Mouse (Mus musculus): ENCODE data around the gene Rnft2. TPM values are rescaled to one million over a fixed set of nuclear protein-coding genes. Genes with fewer than 3 reads are reported as not detected.

Rnft2 gene
- total and polyA plus RNA-seq, 3 experiments = 0.95 to 1.1 (median 1.0) TPM

DNA sequence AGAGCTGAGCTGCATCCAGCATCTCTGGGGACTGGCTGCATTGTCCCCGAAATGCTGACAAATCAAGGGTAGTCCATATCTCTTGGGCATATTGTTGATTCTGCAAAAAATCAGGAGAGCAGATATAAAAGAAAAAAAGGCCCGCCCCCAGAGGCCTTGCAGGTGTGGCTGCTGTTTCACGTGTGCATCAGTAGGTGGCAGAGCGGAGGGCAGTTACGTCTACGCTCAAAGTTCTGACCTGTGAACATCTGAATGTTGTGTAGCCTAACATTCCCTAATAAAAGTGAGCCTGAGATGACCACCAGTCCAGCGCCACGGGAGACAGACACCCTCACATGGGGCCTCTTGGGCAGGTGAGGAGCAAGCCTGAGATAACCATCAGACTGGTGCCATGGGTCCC is 21.4 kb upstream of the Rnft2 start:
- no peak for DNase-seq (ENCODE audit: low spot score)
- Histone ChIP-seq H3K9me3 (replicated peaks) (no peaks in the 10 kb centered on the region), H3K36me3 (replicated peaks) (peaks cover 25% of the 10 kb centered on the region), H3K4me1 (ENCODE audit: insufficient read depth, low read depth, low read length) (no peaks in the 10 kb centered on the region), H3K27me3 (ENCODE audit: insufficient read depth, low read length) (peaks cover 23% of the 10 kb centered on the region), H3K4me3 (ENCODE audit: low read depth, low read length) (no peak overlapping the region)
- TF ChIP-seq POLR2AphosphoS5 (IDR thresholded peaks at IDR 0.05; ENCODE audit: insufficient replicate concordance, low read depth, low read length) (no peak), GATA2 (IDR thresholded peaks at IDR 0.05; ENCODE audit: borderline replicate concordance, low read depth, low read length) (no peak), GATA1 (IDR thresholded peaks at IDR 0.05; ENCODE audit: borderline replicate concordance, low read length) (no peak), TAL1 (conservative IDR thresholded peaks at IDR 0.05; ENCODE audit: low read depth, low read length) (no peak), CTCF (IDR thresholded peaks at IDR 0.05; ENCODE audit: low read depth, low read length) (no peak)
- 0 out of 2 replicates have a peak, but pooled peaks have one; percentile 34 for ATAC-seq (ENCODE audit: extremely low read depth, insufficient number of reproducible peaks, low FRiP score, poor library complexity, severe bottlenecking)

DNA sequence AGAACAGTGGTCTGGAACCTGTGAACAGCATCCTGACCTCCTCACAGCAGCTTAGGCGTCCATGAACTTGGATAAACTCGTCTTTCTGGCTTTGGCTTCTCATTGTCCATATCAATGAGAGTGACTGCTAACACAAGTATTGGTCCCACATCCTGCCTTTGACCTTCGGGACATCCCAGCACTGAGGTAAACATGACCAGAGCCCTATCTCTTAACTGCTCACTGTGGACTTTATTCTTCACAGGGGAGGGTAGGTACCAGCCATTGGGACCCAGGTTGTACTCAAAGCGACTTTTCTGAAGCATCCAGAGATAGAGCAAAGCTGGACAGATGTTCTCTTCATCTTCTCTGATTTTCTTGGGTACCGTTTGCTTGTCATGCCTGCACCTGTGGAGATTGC is 20.4 kb upstream of the Rnft2 start:
- Histone ChIP-seq H3K27me3 (ENCODE audit: insufficient read depth, low read length) (peaks cover 14% of the 10 kb centered on the region), H3K4me1 (ENCODE audit: insufficient read depth, low read depth, low read length) (no peaks in the 10 kb centered on the region), H3K36me3 (replicated peaks) (peaks cover 34% of the 10 kb centered on the region), H3K4me3 (ENCODE audit: low read depth, low read length) (no peak overlapping the region), H3K9me3 (replicated peaks) (no peaks in the 10 kb centered on the region)
- TF ChIP-seq CTCF (IDR thresholded peaks at IDR 0.05; ENCODE audit: low read depth, low read length) (no peak), POLR2AphosphoS5 (IDR thresholded peaks at IDR 0.05; ENCODE audit: insufficient replicate concordance, low read depth, low read length) (no peak)
- no peak for ATAC-seq (ENCODE audit: extremely low read depth, insufficient number of reproducible peaks, low FRiP score, poor library complexity, severe bottlenecking)
- DNase-seq (ENCODE audit: low spot score) = no peak

DNA sequence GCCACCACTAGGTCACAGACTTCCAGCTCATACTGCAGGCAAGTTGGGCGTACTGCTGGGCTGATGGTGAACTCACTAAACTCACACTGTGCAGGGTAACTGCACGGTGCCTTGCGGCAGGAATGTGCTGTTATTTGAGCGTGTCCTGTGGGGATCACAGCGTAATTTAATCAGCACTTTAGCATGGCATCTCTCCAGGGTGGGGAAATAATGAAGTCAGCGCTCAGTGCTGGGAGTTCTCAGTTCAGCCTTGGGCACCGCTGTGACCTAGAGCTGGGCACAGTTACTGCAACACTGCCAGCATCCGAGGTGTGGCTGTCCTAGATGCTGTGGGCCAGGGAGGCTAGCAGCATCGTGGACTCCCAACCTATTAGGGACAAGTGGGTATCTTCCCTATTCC is 19.4 kb upstream of the Rnft2 start:
- TF ChIP-seq GATA2 (IDR thresholded peaks at IDR 0.05; ENCODE audit: borderline replicate concordance, low read depth, low read length) = no peak
- TF ChIP-seq POLR2AphosphoS5 (IDR thresholded peaks at IDR 0.05; ENCODE audit: insufficient replicate concordance, low read depth, low read length) = no peak
- no peak for TF ChIP-seq GATA1 (IDR thresholded peaks at IDR 0.05; ENCODE audit: borderline replicate concordance, low read length)
- no peak for TF ChIP-seq CTCF (IDR thresholded peaks at IDR 0.05; ENCODE audit: low read depth, low read length)
- no peak for TF ChIP-seq TAL1 (conservative IDR thresholded peaks at IDR 0.05; ENCODE audit: low read depth, low read length)
- Histone ChIP-seq H3K36me3 (replicated peaks) (peaks cover 45% of the 10 kb centered on the region), H3K27me3 (ENCODE audit: insufficient read depth, low read length) (peaks cover 10% of the 10 kb centered on the region), H3K4me3 (ENCODE audit: low read depth, low read length) (no peak overlapping the region), H3K9me3 (replicated peaks) (no peaks in the 10 kb centered on the region), H3K4me1 (ENCODE audit: insufficient read depth, low read depth, low read length) (no peaks in the 10 kb centered on the region)
- no peak for DNase-seq (ENCODE audit: low spot score)
- no peak for ATAC-seq (ENCODE audit: extremely low read depth, insufficient number of reproducible peaks, low FRiP score, poor library complexity, severe bottlenecking)

DNA sequence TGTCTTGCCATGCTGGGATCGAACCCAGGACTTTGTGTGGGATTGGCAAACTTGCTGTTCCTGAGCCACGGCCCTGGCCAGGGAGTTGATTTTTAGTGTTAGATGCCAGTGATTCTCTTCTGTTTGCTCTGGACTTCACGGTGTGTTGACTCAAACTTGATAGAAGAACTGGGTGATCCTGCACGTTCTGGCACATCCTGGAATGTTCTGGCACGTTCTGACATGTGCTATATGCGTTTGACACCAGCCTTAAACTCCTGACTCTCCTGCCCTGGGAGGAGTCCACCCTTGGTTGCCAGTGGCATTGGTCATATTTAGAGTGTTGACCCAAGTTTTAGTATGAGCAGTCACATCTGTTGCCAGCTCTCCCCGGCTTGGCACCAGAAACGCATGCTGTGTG is 17.5 kb upstream of the Rnft2 start:
- TF ChIP-seq GATA2 (IDR thresholded peaks at IDR 0.05; ENCODE audit: borderline replicate concordance, low read depth, low read length) (no peak), CTCF (IDR thresholded peaks at IDR 0.05; ENCODE audit: low read depth, low read length) (no peak)
- peaks cover 64% of the 10 kb centered on the region for H3K36me3 ChIP-seq (replicated peaks)

DNA sequence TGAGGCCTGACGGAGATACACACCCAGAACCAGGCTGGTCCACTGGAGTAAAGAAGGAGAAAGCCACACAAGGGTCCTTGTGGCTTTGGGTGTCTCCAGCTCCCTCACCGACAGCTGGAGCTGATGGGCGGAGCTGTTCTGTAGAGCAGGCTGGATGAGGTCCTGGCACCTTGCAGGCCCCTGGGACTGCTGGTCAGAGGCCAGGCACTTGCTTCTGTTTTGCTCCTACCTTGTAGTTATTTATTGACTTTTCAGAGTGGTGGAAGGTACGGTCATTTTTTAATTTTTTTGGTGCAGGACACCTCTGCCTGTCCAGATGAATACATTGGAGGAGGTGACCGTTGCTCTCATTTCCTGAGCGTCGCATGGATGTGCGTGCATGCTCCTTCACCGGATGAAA is 16.3 kb upstream of the Rnft2 start:
- DNase-seq (ENCODE audit: low spot score) (no peak), ATAC-seq (ENCODE audit: extremely low read depth, insufficient number of reproducible peaks, low FRiP score, poor library complexity, severe bottlenecking) (no peak)
- Histone ChIP-seq H3K4me1 (ENCODE audit: insufficient read depth, low read depth, low read length) (no peaks in the 10 kb centered on the region), H3K9me3 (replicated peaks) (no peaks in the 10 kb centered on the region), H3K27me3 (ENCODE audit: insufficient read depth, low read length) (no peaks in the 10 kb centered on the region), H3K36me3 (replicated peaks) (peaks cover 74% of the 10 kb centered on the region), H3K4me3 (ENCODE audit: low read depth, low read length) (no peak overlapping the region)
- TF ChIP-seq TAL1 (conservative IDR thresholded peaks at IDR 0.05; ENCODE audit: low read depth, low read length) = no peak
- TF ChIP-seq CTCF (IDR thresholded peaks at IDR 0.05; ENCODE audit: low read depth, low read length) = no peak
- TF ChIP-seq POLR2AphosphoS5 (IDR thresholded peaks at IDR 0.05; ENCODE audit: insufficient replicate concordance, low read depth, low read length) = no peak
- TF ChIP-seq GATA2 (IDR thresholded peaks at IDR 0.05; ENCODE audit: borderline replicate concordance, low read depth, low read length) = no peak
- TF ChIP-seq GATA1 (IDR thresholded peaks at IDR 0.05; ENCODE audit: borderline replicate concordance, low read length) = no peak

More for the DNA sequence above, 17.5 kb upstream of the Rnft2 start:
- Histone ChIP-seq H3K4me3 (ENCODE audit: low read depth, low read length) (no peak overlapping the region), H3K9me3 (replicated peaks) (no peaks in the 10 kb centered on the region), H3K27me3 (ENCODE audit: insufficient read depth, low read length) (peaks cover 4% of the 10 kb centered on the region; the same call in 1 of the 2 replicates), H3K4me1 (ENCODE audit: insufficient read depth, low read depth, low read length) (no peaks in the 10 kb centered on the region)
- ATAC-seq (ENCODE audit: extremely low read depth, insufficient number of reproducible peaks, low FRiP score, poor library complexity, severe bottlenecking) (no peak), DNase-seq (ENCODE audit: low spot score) (no peak)

DNA sequence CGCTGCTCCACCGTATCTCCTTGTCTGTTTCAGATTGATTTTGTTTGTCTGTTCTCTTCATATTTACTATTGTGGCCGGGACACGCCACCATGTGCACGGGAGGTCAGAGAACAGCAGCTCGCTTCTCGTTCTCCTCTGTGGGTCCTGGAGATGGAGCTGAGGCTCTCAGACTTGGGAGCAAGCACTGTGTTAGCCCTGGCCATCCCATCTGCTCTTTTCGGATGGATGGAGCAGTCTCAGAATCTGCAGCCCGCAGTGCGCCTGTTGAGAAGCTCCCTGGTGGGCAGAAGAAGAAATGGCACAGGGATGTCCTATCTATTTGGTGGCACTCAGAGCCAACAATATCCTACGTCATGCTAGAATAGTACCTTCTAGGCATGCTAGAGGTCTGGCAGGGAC is 15.7 kb upstream of the Rnft2 start:
- no peak for TF ChIP-seq GATA2 (IDR thresholded peaks at IDR 0.05; ENCODE audit: borderline replicate concordance, low read depth, low read length)
- no peak for TF ChIP-seq POLR2AphosphoS5 (IDR thresholded peaks at IDR 0.05; ENCODE audit: insufficient replicate concordance, low read depth, low read length)
- TF ChIP-seq TAL1 (conservative IDR thresholded peaks at IDR 0.05; ENCODE audit: low read depth, low read length) = no peak
- no peak for TF ChIP-seq CTCF (IDR thresholded peaks at IDR 0.05; ENCODE audit: low read depth, low read length)
- no peak for TF ChIP-seq GATA1 (IDR thresholded peaks at IDR 0.05; ENCODE audit: borderline replicate concordance, low read length)
- Histone ChIP-seq H3K4me3 (ENCODE audit: low read depth, low read length) (no peak overlapping the region), H3K36me3 (replicated peaks) (peaks cover 77% of the 10 kb centered on the region), H3K9me3 (replicated peaks) (no peaks in the 10 kb centered on the region), H3K4me1 (ENCODE audit: insufficient read depth, low read depth, low read length) (no peaks in the 10 kb centered on the region), H3K27me3 (ENCODE audit: insufficient read depth, low read length) (no peaks in the 10 kb centered on the region)
- DNase-seq (ENCODE audit: low spot score) = no peak
- ATAC-seq (ENCODE audit: extremely low read depth, insufficient number of reproducible peaks, low FRiP score, poor library complexity, severe bottlenecking) = no peak

DNA sequence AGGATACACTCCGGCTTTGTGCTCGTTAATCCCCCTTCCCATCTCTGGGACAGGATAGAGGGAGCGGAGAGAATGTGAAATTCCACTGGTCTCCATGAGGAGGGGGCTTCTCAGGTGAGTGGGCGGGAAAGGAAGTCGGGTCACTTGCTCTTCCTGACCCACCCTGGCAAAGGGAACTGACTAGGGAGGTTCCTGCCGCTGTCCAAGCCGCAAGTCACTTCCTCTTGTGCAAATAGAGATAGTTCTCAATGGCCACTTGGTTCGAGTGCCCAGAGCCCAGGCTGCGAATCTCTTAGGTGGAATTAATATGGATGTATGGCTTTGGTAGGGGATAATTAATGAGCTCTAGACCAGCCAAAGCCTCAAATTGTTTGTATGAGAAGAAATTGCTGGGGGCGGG is 15.1 kb upstream of the Rnft2 start:
- Histone ChIP-seq H3K36me3 (replicated peaks) (peaks cover 81% of the 10 kb centered on the region), H3K4me1 (ENCODE audit: insufficient read depth, low read depth, low read length) (no peaks in the 10 kb centered on the region), H3K27me3 (ENCODE audit: insufficient read depth, low read length) (no peaks in the 10 kb centered on the region), H3K9me3 (replicated peaks) (no peaks in the 10 kb centered on the region), H3K4me3 (ENCODE audit: low read depth, low read length) (no peak overlapping the region)
- DNase-seq (ENCODE audit: low spot score) (no peak), ATAC-seq (ENCODE audit: extremely low read depth, insufficient number of reproducible peaks, low FRiP score, poor library complexity, severe bottlenecking) (no peak)
- no peak for TF ChIP-seq CTCF (IDR thresholded peaks at IDR 0.05; ENCODE audit: low read depth, low read length)
- TF ChIP-seq GATA1 (IDR thresholded peaks at IDR 0.05; ENCODE audit: borderline replicate concordance, low read length) = no peak
- no peak for TF ChIP-seq POLR2AphosphoS5 (IDR thresholded peaks at IDR 0.05; ENCODE audit: insufficient replicate concordance, low read depth, low read length)
- no peak for TF ChIP-seq TAL1 (conservative IDR thresholded peaks at IDR 0.05; ENCODE audit: low read depth, low read length)
- TF ChIP-seq GATA2 (IDR thresholded peaks at IDR 0.05; ENCODE audit: borderline replicate concordance, low read depth, low read length) = no peak
